Mouse (Mus musculus): Measurements from ENCODE around the gene Ppargc1a.
A peak's percentile ranks its signal among the peaks of the same experiment; 100 is the strongest.

The Ppargc1a gene

DNA sequence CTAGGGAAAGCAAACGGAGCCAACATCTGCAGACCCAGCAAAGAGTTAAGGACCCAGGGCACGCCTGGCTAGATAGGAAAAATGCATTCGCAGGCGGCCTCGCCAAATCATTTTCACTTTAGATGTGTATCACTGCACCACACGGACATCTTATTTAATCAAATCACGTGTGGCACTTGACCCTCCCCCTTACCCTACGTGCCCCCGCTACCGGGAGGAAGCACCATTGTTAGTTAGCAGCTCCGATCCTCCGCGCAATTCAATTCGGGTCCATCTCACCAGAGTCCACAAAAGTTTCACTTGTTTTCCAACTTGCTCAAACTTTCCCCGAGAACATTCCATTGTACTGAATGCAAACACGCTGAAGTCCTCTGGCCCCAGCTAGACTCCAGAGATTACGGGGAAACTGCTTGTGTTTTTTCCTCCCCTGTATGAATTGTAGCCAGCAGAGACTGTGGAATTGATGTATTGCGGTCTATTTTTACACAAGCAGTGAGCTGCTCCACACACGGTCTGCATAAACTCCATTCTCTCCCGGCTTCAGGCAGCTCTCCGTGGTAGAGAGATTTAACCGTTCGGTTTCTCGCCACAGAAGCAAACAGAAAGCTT, 14.9 kb downstream of the Ppargc1a start:
- DNase-seq: peak; percentile 27 to 37

DNA sequence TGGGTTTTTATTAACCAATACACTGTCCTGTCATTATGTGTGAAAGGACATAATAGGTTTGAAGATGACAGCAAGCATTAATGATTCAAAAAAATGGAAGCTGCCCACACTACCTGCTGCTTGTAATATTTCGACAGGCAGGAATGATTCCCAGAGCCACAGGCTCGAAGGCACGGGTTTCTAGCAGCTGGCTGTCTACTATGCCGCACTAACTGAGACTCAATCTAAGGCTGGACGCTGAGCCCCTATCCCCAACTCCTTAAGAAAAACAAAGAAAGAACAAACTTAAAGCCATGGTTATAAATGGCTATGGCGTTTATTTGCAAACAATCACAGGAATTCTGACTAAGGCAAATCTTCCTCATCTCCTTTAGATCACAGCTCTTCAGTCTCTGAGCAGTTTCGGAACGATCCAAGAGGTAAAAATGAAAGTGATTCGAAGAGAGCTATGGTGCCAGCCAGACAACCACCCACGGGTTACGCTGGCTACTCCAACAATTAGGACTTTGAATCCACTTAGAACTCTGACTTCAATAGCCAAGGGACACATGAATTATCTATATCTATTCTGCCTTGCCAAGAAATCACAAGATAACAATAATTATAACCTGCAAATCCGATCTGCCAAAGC, 15.6 kb downstream of the Ppargc1a start:
- DNase-seq: no peak

DNA sequence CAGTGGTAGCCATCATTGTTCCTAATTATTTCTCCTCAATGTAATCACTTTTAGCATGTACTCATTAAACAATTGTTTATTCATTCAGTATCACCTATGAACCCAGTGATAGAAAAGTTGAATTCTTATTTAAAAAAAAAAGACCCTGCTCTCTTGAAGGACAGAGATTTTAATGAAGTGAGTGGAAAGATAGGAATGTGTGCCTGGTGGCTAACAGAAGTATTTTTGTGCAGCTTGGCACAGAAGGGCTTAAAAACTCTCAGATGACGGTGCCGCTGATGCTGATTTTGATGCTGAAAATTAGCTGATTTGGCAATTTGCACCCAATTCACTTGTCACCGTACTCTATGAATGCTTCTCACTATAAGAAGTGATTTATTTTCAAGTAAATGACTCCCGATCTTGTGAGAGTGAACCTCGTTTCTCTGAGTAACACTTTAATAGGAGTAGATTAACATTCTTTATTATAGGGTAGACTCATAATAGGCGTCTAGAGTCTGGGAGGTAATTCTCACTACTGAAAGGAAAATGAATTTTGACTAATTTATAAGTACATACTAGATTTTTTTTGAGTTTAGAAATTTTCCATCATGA, 20.0 kb downstream of the Ppargc1a start:
- DNase-seq: no peak

DNA sequence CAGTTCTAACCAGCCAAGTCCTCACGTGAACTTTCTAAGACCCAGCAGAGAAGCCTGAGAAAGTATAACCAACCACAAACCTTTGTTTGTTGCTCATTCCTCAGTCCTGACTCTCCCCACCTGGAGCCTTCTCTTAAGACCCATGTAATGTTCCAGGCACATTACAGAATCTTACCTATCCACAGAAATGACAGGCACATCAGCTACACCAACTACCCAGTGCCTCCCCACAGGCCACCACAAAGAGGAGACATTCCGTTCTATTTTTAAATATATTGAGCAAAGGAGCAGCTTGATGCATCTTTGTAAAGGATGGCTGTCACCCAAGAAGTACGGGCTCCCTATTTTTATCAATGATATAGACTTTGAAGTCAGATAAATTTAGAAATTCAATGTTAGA, 20.7 kb downstream of the Ppargc1a start:
- no peak for DNase-seq

DNA sequence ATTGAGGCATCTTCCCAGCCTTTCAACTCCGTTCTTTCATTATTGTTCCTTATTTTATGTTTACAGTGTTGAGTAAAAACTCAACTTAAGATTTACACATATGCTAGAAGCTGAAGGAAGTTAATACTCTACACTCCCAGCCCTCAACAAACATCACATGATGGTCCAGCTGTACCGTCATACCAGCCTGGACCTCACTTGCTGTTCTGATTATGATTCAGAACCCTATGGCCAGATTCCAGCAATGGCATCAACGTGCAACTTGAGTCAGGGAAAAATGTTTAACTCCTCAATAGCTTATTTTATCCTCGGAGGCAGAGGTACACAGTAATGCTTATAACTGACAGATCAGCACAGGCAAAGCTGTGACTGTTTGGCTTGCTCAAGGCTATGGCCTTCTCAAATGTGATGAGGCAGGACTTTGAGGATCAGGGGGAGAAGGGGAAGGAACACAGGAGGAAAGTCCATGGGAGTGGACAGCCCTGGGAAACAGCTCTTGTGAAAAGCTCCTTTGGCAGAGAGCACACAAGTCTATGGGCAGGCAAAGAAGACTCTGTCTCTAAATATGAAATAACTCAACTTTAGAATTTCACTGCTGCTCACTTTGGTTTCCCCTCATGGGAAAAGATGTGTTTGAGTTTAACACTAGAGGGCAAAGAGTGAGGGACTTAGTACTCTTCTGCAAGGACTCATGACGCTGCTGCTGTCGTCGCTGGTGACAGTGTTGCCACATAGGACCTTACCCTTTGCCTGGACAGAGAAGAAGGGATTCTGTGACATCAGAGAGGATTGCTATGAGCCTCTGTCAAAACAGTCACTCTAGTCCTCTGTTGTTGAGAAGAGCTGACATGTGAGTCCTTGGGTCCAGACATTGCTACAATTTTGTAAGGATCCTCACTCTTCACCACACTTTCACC, 22.1 kb downstream of the Ppargc1a start:
- DNase-seq: no peak

DNA sequence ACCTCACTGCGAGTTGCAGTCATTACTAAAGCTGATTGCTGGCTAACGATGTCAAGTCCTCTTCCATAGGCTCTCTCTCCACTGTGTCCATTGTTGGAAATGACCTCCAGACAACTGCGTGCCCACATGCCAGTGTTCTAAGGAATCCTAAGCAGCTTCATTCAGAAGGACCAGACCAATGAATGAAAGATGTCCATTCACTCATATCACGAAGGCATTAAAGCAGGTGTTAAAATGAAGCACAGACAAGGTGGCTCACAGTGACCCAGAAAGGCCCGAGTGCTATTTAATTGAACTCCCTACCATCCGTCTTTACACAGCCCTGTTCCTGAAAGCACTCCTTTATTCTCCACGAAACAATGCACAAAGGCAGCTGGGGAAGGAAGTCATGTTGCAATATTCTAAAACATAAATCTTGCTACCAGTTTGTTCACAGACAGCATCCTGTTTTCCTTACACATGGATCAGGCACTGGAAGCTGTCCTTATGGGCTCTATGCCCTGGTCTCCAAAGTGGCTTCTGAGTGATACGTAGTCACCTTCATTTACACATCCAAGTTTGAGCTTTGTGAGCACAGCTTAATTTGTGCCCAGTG, 23.3 kb downstream of the Ppargc1a start:
- DNase-seq: no peak

DNA sequence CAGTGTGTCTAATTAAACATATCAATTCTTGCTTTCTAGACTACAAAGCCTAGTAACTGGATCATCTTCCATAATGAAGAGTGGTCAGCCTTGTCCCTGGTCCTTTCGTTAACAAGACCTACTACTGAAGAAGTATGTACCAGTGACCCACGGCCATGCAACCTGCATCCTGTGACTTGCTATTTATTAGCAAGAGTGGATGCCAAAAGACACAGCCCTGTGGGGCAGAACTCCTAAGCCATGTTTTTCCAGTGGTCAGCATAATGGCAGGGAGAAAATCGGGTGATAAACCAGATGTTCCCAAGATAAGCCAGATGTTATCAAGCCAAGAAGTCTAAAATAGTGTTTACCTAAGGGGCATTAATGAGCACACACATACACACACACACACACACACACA, 26.0 kb downstream of the Ppargc1a start:
- DNase-seq: no peak

DNA sequence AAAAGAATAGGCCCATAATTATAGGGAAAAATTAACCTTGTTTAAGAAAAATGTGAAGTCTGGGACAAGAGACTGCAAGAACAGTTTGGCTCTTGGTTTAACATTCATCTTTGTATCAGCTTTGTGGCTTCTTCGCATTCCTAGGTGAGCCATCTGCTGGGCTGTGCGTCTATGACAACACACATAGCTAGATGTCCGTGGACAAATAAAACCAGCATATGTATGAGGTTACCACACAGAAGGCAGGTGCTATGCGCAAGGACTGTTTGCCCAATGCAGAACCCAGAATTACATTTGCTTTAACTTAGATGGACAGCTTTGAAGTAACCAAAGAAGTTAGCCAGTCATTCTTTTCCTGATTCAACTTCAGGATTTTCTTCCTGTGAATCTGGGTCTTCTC, 26.7 kb downstream of the Ppargc1a start:
- DNase-seq: no peak

DNA sequence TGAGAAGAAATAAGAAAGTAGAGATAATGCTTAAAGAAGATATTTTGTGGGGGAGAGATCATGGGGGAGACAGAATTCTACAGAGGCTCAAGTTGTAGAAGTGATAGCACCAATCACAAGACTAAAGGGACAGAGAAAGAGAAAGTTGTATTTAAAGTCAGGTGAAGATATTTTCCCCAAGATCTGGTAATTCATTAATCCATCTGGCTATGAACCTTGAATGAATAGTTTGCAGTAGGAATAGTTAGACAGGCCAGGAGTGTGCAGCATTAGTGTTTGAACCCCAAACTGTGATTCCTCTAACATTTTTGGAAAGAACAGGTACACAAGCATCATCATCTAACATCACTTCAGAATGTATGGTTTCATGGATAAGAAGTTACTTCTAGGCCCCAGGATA, 28.0 kb downstream of the Ppargc1a start:
- DNase-seq: no peak

DNA sequence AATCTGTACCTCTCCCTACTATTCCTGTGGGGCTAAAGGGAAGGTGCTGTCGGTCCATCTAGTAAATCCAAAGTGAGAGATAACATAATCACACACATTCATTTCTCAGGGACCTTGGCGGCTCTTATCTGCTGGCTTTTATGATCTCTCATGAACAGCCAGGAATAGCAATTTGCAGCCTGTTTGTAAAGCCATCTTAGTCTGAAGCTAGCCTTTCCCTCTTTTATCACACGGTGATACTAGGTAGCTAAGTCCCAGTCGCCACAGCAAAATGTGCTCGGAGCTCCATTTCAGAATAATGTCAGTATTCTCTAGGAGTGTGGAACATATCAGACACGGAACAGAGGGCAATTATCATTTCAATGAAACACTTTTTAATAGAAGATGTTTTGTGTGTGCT, 29.2 kb downstream of the Ppargc1a start:
- no peak for DNase-seq

DNA sequence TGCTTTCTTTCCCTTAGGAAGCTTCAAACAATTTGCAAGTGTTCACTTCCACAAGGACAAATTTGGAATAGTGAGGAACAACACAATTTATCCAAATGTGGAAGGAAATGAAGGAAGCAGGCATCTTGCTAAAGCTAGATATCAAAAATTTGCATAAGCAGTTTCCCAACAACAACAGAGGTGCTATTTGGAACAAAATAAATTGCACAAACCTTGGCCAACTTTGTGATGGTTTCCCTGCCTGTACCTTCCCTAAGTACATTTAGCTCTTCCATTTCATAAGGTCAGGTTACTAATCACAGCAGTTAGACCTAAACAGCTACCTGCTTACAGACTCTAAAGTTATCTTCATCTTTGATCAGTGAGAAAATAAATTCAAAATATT, 29.9 kb downstream of the Ppargc1a start:
- no peak for DNase-seq

DNA sequence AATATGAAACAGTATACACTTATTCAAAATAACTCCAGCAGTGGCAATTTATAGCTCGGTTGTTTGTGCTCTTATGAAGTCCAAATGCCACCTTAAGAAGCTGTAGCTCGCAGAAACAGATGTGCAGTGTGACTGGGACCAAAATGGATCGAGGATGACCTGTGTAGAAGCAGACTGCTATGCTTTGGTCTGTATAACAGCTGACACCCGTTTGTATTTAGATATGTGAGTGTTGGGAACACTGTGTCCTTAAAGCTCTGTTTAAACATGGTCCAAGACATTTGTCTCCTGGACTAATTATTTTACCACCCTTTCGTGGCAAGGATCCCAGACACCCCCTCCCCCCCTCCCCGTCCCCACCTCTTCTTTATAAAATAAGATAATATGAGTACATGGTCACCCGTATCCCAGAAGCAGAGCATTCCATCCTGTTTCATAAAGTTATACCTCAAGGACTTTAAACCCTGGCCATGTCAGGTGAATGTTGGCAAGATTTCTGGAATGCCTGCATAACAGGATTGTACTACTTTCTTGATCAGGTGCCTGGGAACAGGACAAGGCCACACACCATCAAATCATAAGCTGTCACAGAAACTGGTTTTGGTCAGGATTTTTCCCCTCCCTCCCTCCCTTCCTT, 30.4 kb downstream of the Ppargc1a start:
- DNase-seq: no peak

DNA sequence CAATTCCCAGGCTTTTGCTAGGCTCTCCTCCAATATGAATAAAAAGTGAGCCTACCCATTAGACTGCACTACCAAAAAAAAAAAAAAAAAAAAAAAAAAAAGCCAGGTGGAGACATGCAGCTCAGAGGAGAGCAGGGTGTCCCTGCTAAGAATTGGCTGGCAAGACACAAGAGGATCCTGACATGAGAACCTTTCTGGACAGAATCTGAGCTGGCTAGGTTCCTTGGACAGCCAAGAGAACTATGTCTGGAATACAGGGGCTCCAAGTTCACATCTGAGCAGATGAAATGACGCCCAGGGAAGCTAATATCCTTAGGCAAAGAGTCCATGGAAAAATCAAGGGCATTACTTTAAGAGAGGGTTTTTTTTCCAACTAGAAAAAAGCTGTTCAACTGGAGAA, 33.1 kb downstream of the Ppargc1a start:
- no peak for DNase-seq

DNA sequence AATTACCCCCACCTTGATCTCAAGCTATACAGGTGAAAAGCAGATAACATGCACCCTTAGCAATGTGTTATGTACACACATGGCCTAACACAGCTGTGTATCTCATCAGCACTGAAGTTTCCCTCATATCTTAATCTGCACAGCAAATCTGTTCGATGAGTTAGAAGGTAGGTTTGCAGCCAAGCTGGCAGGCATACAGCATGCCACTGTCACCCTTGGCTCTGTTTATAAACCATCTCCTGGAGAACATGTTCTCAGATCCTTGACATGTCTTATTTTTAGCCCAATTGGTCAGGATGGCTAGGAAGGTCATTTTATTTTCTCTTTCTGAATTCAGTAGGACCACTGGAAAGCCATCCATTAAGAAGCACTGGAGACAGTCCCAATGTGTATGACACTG, 36.2 kb downstream of the Ppargc1a start:
- no peak for DNase-seq

DNA sequence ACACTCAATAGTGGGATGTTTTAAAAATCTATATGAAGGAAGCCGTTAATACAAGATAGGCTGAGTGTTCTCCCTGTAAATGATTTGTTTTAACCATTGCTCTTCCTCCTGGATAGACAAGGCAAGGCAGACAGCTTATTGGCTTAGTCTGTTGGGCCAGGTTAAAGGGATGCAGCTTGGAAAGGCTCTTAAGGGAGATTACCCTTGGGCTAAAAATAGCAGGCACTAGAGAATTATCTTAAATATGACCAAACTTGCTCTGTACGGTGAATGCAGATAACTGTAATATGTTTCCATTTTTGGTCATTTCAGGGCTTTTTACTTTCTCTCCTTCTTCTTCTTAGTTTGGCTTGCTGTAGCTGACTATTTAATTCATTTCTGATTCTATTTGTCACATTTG, 38.1 kb downstream of the Ppargc1a start:
- DNase-seq: no peak

DNA sequence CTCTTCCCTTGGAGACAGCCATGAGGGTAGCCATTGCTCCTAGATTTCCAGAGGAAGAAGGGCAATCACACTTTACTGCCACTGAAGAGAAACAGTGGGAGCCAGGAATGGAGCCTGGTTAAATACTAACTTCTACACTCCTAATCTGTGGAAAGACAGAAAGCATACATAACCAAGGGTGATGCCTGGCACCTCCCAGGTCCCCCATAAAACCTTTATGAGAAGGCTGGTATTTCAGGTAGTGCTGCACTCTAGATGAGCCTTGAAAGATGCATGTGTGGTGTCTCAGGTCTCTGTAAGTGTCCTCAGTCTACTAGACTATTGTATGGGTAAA, 39.4 kb downstream of the Ppargc1a start:
- no peak for DNase-seq

DNA sequence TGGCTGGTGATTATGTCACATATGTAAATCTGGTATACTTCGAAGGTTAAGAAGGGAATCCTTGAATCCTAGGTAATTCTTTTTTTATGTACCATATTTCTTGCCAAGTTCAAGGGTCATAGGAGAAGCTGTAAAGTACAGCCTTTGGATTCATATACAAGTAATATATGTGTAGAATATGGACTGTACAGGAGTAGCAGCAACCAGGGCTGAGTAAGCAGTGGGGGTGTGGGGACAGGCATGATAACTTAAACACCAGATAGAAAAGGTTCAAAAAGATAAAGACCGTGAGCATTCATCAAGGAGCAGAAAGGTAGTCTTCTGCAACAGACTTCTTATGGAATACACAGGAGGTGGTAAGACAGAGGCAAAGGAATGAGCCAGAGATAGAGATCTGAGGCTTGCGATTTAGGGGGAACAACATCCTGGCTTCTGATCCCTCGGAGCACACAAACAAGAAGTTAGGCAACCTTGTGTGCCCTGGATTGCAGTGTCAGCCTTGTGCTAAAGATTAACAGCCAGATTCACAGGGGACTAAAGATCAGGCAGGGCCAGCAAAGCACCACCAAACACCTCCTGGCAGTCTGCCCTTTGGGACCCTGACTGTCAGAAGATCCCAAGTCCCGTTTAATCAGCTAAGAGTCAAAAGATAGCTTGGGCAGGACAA, 39.9 kb downstream of the Ppargc1a start:
- DNase-seq: no peak

DNA sequence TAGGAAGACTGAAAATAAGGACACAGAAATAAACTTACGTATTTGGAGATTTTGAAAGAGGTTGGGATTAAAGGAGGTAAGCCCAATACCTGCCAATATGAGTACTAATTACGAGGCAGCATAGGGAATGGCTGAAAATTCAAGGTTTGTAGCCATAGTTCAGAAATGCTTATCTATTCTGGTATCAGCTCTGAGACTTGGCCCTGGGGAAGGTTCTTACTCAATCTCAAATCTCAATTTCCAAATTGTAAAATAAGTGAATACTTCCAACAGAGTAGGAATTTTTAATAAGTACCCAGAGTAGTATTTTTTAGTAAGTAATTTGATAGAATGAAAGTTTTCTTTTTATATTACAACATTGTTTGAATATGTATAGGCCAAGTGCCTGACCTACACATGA, 41.7 kb downstream of the Ppargc1a start:
- no peak for DNase-seq

DNA sequence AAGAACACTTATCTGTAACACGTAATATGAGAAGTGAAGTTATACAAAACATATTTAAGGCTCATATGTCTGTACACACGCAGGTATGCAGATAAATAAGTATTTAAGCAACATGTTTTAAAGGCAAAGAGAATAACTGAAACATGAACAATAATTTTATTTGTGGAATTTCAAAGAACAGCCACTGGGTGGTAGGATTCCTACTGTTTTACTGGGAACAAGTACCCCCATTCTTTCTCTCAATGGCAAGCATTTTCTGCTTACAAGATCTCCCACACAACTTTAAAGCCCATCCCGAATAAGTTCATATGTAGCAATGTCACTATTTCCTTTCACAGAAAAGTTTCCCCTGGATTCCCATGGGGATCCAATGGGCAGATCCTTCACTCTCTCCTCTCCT, 46.7 kb downstream of the Ppargc1a start:
- DNase-seq: no peak

DNA sequence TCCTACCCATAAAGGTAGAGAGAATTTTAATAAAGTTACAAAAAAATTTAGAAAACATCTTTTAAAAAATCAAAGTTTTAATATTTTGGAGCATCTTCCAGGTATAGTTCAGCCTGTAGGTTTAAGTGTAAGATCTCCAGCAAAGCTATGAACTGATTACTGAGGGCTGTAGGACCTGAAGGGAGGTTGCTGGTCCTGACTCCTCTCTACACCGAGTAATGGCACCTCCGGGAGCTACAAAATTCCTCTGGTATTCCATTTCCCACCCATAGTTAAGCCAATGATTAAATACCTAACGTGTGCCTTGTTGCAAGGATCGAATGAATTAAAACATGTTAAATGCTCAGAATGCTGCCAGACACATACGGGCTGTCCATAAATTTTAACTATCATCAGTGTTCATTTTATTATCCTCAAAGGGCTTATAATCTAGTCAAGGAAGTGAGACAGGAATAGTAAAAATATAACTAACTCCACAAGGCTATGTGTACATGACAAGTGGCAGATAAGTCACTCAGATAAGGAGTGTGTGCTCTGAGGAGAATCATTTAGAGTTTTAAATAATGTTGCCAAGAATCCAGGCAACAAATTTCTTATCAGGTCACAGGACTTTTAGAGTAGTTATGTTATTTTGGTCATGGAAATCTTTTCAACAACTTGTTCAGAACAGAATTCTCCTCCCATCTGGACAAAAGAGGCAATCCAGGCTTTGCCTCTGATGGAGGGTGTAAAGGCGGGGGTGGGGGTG, 49.9 kb downstream of the Ppargc1a start:
- DNase-seq: no peak

DNA sequence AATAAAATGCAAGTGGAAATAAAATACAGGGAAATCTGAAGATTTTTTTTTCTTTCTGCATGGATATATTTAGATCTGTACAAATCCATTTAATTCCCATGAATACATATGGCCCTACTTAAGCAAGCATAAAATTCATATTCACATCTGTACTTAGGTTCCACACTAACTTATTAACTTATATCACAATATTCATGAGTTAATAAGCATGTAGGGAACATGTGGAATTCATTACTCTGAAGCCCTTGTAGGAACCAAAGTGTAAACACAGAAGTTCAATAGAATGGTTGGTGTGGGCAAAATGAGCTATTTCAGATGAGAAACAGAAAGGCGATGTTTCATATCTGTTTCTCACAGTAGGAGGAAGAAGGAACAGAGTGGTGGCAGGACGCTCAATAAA, 62.9 kb downstream of the Ppargc1a start:
- no peak for DNase-seq
